Mouse (Mus musculus): ENCODE data around the gene Fbxw4. TPM values are rescaled to one million over a fixed set of nuclear protein-coding genes. Genes with fewer than 3 reads are reported as not detected.

Fbxw4 gene
- total RNA-seq, 2 experiments from 2014 or later, result 29.7 to 30.4 TPM

GRCm38 (mm10) chr19:45618184-45618583 lies 41.9 kb downstream of the Fbxw4 start:
- no peak for DNase-seq (ENCODE audit: low spot score)
- intact Hi-C loops (cut with DNase I), result no loop called here

- DNase-seq (ENCODE audit: low spot score), result no peak
- intact Hi-C loops (cut with DNase I), result no loop called here
Observed at GRCm38 (mm10) chr19:45616735-45617134, 43.4 kb downstream of the Fbxw4 start.

- DNase-seq (ENCODE audit: low spot score), result no peak
Observed at GRCm38 (mm10) chr19:45616214-45616518, 43.9 kb downstream of the Fbxw4 start.

GRCm38 (mm10) chr19:45615415-45616213 lies 44.5 kb downstream of the Fbxw4 start:
- intact Hi-C loops (cut with DNase I), result no loop called here
- no peak for DNase-seq (ENCODE audit: low spot score)

More at GRCm38 (mm10) chr19:45616214-45616518, 43.9 kb downstream of the Fbxw4 start:
- intact Hi-C loops (cut with DNase I), result no loop called here

- DNase-seq (ENCODE audit: low spot score), result no peak
- intact Hi-C loops (cut with DNase I), result no loop called here
Observed at GRCm38 (mm10) chr19:45614928-45615327, 45.2 kb downstream of the Fbxw4 start.

- intact Hi-C loops (cut with DNase I), result no loop called here
- DNase-seq (ENCODE audit: low spot score), result no peak
Observed at GRCm38 (mm10) chr19:45614375-45614774, 45.7 kb downstream of the Fbxw4 start.

- intact Hi-C loops (cut with DNase I), result no loop called here
- DNase-seq (ENCODE audit: low spot score), result no peak
Observed at GRCm38 (mm10) chr19:45610823-45611222, 49.3 kb downstream of the Fbxw4 start.

- no peak for DNase-seq (ENCODE audit: low spot score)
- intact Hi-C loops (cut with DNase I), result no loop called here
Observed at GRCm38 (mm10) chr19:45608648-45609339, 51.3 kb downstream of the Fbxw4 start.

- intact Hi-C loops (cut with DNase I), result no loop called here
- no peak for DNase-seq (ENCODE audit: low spot score)
Observed at GRCm38 (mm10) chr19:45607479-45607878, 52.6 kb downstream of the Fbxw4 start.

- no peak for DNase-seq (ENCODE audit: low spot score)
- intact Hi-C loops (cut with DNase I), result no loop called here
Observed at GRCm38 (mm10) chr19:45606701-45607100, 53.4 kb downstream of the Fbxw4 start.

- DNase-seq (ENCODE audit: low spot score), result no peak
- intact Hi-C loops (cut with DNase I), result no loop called here
Observed at GRCm38 (mm10) chr19:45602606-45603005, 57.5 kb downstream of the Fbxw4 start.

GRCm38 (mm10) chr19:45597106-45597505 lies 63.0 kb downstream of the Fbxw4 start:
- DNase-seq (ENCODE audit: low spot score), result no peak
- intact Hi-C loops (cut with DNase I), result no loop called here

GRCm38 (mm10) chr19:45596434-45596833 lies 63.7 kb downstream of the Fbxw4 start:
- intact Hi-C loops (cut with DNase I), result no loop called here
- no peak for DNase-seq (ENCODE audit: low spot score)

- intact Hi-C loops (cut with DNase I), result no loop called here
- DNase-seq (ENCODE audit: low spot score), result no peak
Observed at GRCm38 (mm10) chr19:45596019-45596418, 64.1 kb downstream of the Fbxw4 start.

GRCm38 (mm10) chr19:45595481-45595880 lies 64.6 kb downstream of the Fbxw4 start:
- DNase-seq (ENCODE audit: low spot score), result no peak
- intact Hi-C loops (cut with DNase I), result no loop called here

GRCm38 (mm10) chr19:45594079-45594478 lies 66.0 kb downstream of the Fbxw4 start:
- intact Hi-C loops (cut with DNase I), result no loop called here
- no peak for DNase-seq (ENCODE audit: low spot score)

- intact Hi-C loops (cut with DNase I), result no loop called here
- DNase-seq (ENCODE audit: low spot score), result no peak
Observed at GRCm38 (mm10) chr19:45592916-45593315, 67.2 kb downstream of the Fbxw4 start.

- DNase-seq (ENCODE audit: low spot score), result no peak
- intact Hi-C loops (cut with DNase I), result no loop called here
Observed at GRCm38 (mm10) chr19:45591704-45592103, 68.4 kb downstream of the Fbxw4 start.

GRCm38 (mm10) chr19:45589761-45590160 lies 70.4 kb downstream of the Fbxw4 start:
- intact Hi-C loops (cut with DNase I), result no loop called here
- no peak for DNase-seq (ENCODE audit: low spot score)

- no peak for DNase-seq (ENCODE audit: low spot score)
- intact Hi-C loops (cut with DNase I), result no loop called here
Observed at GRCm38 (mm10) chr19:45587509-45588292, 72.4 kb downstream of the Fbxw4 start.

- no peak for DNase-seq (ENCODE audit: low spot score)
- intact Hi-C loops (cut with DNase I), result no loop called here
Observed at GRCm38 (mm10) chr19:45586850-45587249, 73.3 kb downstream of the Fbxw4 start.
